Mouse (Mus musculus): ENCODE data around the gene Pard3b.

DNA sequence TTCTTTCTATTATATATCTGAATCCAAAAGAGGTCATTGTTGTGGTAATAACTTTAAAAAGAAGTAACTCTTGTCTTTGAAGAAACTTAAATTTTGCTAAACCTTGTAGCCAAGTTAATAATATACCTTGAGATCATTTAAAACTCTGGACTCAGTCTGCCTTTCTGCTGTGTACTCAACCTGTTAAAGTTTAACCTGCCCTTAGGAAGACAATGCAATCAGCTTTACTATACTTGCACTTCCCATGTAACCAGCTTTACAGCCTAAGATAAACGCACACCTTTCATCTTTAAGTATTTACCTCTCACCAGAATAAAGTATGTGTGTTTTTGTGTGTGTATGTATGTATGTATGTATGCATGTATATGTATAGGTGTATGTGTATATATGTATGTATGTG is 97.9 kb downstream of the Pard3b start:
- TF ChIP-seq CTCF (IDR thresholded peaks at IDR 0.05; ENCODE audit: low read depth, low read length) (no peak), POLR2A (IDR thresholded peaks at IDR 0.05; ENCODE audit: extremely low read depth, insufficient read depth, low read length) (no peak)

Data from liver, adult 2 months (tissue).